Mouse (Mus musculus) G1E-ER4 (cell line): ENCODE measurements around the gene Rgs3. TPM values are rescaled to one million over a fixed set of nuclear protein-coding genes. Genes with fewer than 3 reads are reported as not detected.

Experiments
- GATA1 ChIP-seq: IDR thresholded peaks from one replicate; pipeline ENCODE4 v1.8.0; 2012; ENCODE audit warnings: low read length, inconsistent platforms
- polyA plus RNA-seq: library from polyadenylated mRNA; stranded (reverse); fragments of >175 nt; gene quantifications from 2 replicates; pipeline ENCODE4 v1.2.3, GENCODE M21; 2012

Gene Rgs3
- polyA plus RNA-seq, 1 experiment, result not detected

- TF ChIP-seq GATA1, result no peak
Observed at GRCm38 (mm10) chr4:62722021-62722426, 162.4 kb downstream of the Rgs3 start.

- no peak for TF ChIP-seq GATA1
Observed at GRCm38 (mm10) chr4:62723795-62724194, 164.1 kb downstream of the Rgs3 start.

- no peak for TF ChIP-seq GATA1
Observed at GRCm38 (mm10) chr4:62726282-62726937, 166.8 kb downstream of the Rgs3 start.

- TF ChIP-seq GATA1, result no peak
Observed at GRCm38 (mm10) chr4:62727541-62728303, 168.1 kb downstream of the Rgs3 start.

- TF ChIP-seq GATA1, result no peak
Observed at GRCm38 (mm10) chr4:62728471-62728870, 168.8 kb downstream of the Rgs3 start.

GRCm38 (mm10) chr4:62729191-62729590, 169.5 kb downstream of the Rgs3 start:
- no peak for TF ChIP-seq GATA1

GRCm38 (mm10) chr4:62729941-62730340, 170.3 kb downstream of the Rgs3 start:
- no peak for TF ChIP-seq GATA1

GRCm38 (mm10) chr4:62730861-62731260, 171.2 kb downstream of the Rgs3 start:
- TF ChIP-seq GATA1, result no peak

- TF ChIP-seq GATA1, result no peak
Observed at GRCm38 (mm10) chr4:62731531-62732063, 171.9 kb downstream of the Rgs3 start.

GRCm38 (mm10) chr4:62732096-62732495, 172.4 kb downstream of the Rgs3 start:
- no peak for TF ChIP-seq GATA1

- TF ChIP-seq GATA1, result no peak
Observed at GRCm38 (mm10) chr4:62732840-62733239, 173.2 kb downstream of the Rgs3 start.

GRCm38 (mm10) chr4:62733938-62734337, 174.3 kb downstream of the Rgs3 start:
- TF ChIP-seq GATA1, result no peak

GRCm38 (mm10) chr4:62735291-62735690, 175.6 kb downstream of the Rgs3 start:
- no peak for TF ChIP-seq GATA1

GRCm38 (mm10) chr4:62735878-62736277, 176.2 kb downstream of the Rgs3 start:
- TF ChIP-seq GATA1, result no peak

- TF ChIP-seq GATA1, result no peak
Observed at GRCm38 (mm10) chr4:62736421-62736820, 176.8 kb downstream of the Rgs3 start.

- no peak for TF ChIP-seq GATA1
Observed at GRCm38 (mm10) chr4:62736904-62737303, 177.3 kb downstream of the Rgs3 start.
